Mouse (Mus musculus) G1E (cell line): ENCODE results near the gene Aig1.

Source experiments
- CTCF ChIP-seq: IDR thresholded peaks from 2 replicates; pipeline ENCODE4 v1.5.1; 2012; ENCODE audit warnings: low read depth, low read length, inconsistent platforms, mixed read lengths
- GATA1 ChIP-seq: IDR thresholded peaks from 2 replicates; pipeline ENCODE4 v1.6.1; 2012; ENCODE audit warnings: borderline replicate concordance, low read length, inconsistent platforms, mixed read lengths
- POLR2AphosphoS5 ChIP-seq: IDR thresholded peaks from 2 replicates; pipeline ENCODE4 v1.6.1; 2012; ENCODE audit warnings: low read depth, low read length, inconsistent platforms; ENCODE audit not compliant: insufficient replicate concordance

GRCm38 (mm10) chr10:13696326-13696725 is 172.5 kb downstream of the Aig1 start:
- TF ChIP-seq GATA1, result no peak
- no peak for TF ChIP-seq POLR2AphosphoS5
- TF ChIP-seq CTCF, result no peak
